Mouse (Mus musculus) lung, postnatal 0 days (tissue): ENCODE measurements around the gene Pcdh15. TPM values are rescaled to one million over a fixed set of nuclear protein-coding genes. Genes with fewer than 3 reads are reported as not detected.

ENCODE experiments used
- ATAC-seq: fragments of 200-750 bp; cut with Nextera tagmentation; 2 replicates; pipeline ENCODE4 v1.8.0; 2017; ENCODE audit warnings: moderate library complexity
- DNase-seq: peaks from one replicate; pipeline ENCODE4 v3.0.0-alpha.2; 2016; ENCODE audit warnings: low spot score
- H3K27ac ChIP-seq: fragments of 300-500 bp; sonication (generic); 2 replicates; pipeline ENCODE4 v1.5.1; 2014; ENCODE audit warnings: antibody characterized with exemption, mild to moderate bottlenecking, low read length, mixed read lengths
- H3K27me3 ChIP-seq: fragments of 300-500 bp; sonication (generic); replicated peaks from 2 replicates; pipeline ENCODE4 v1.6.1; 2014; ENCODE audit warnings: low read length, mixed read lengths; ENCODE audit not compliant: insufficient read depth
- H3K36me3 ChIP-seq: fragments of 300-500 bp; sonication (generic); 2 replicates; pipeline ENCODE4 v1.6.1; 2014; ENCODE audit warnings: low read length, mixed read lengths; ENCODE audit not compliant: insufficient read depth
- H3K4me1 ChIP-seq: fragments of 300-500 bp; sonication (generic); 2 replicates; pipeline ENCODE4 v1.6.1; 2014; ENCODE audit warnings: antibody characterized with exemption, low read depth, low read length, mixed read lengths; ENCODE audit not compliant: insufficient read depth
- H3K4me2 ChIP-seq: fragments of 300-500 bp; sonication (generic); replicated peaks from 2 replicates; pipeline ENCODE4 v1.6.1; 2014; ENCODE audit warnings: low read depth, mild to moderate bottlenecking, low read length, moderate library complexity, mixed read lengths
- H3K4me3 ChIP-seq: fragments of 300-500 bp; sonication (generic); 2 replicates; pipeline ENCODE4 v1.5.1; 2014; ENCODE audit warnings: low read depth, low read length
- H3K9ac ChIP-seq: fragments of 300-500 bp; sonication (generic); replicated peaks from 2 replicates; pipeline ENCODE4 v1.6.1; 2014; ENCODE audit warnings: low read depth, mild to moderate bottlenecking
- H3K9me3 ChIP-seq: fragments of 300-500 bp; sonication (generic); 2 replicates; pipeline ENCODE4 v1.6.1; 2016; ENCODE audit warnings: low read length, mixed read lengths
- CTCF ChIP-seq: IDR thresholded peaks from 2 replicates; pipeline ENCODE4 v1.5.1; 2016; ENCODE audit warnings: antibody characterized with exemption, mild to moderate bottlenecking
- EP300 ChIP-seq: IDR thresholded peaks from 2 replicates; pipeline ENCODE4 v1.6.1; 2016; ENCODE audit warnings: antibody characterized with exemption, mild to moderate bottlenecking, control low read depth
- WGBS: fragments of 180-500 bp; shearing (Covaris S2); extraction: QIAGEN DNeasy Blood & Tissue Kit; methylation state at CpG from one replicate; pipeline ENCODE4 v1.1.7; 2014; 5-methylcytosine and 5-hydroxymethylcytosine counted together
- polyA plus RNA-seq: library from polyadenylated mRNA; unstranded; fragments of >200 nt; fragmentation: Nextera tagmentation; extraction: Ambion mirVana; gene quantifications from 2 replicates; pipeline ENCODE4 v1.2.1, GENCODE M21; 2015

The Pcdh15 gene
- polyA plus RNA-seq, 1 experiment from 2014 or later, result 0.06 TPM

- Histone ChIP-seq H3K27ac (no peak overlapping the region), H3K9ac (no peak overlapping the region), H3K4me3 (no peak overlapping the region), H3K9me3 (no peaks in the 10 kb centered on the region), H3K36me3 (no peaks in the 10 kb centered on the region), H3K4me2 (no peak overlapping the region), H3K4me1 (no peaks in the 10 kb centered on the region), H3K27me3 (no peaks in the 10 kb centered on the region)
- DNase-seq (no peak), ATAC-seq (no peak)
- TF ChIP-seq CTCF (no peak), EP300 (no peak)
- WGBS, result 63% methylated on average over 5 of the region's 5 CpGs
Measured at GRCm38 (mm10) chr10:74359526-74359925, 1260.4 kb downstream of the Pcdh15 start.

- ATAC-seq (no peak), DNase-seq (no peak)
- H3K9ac ChIP-seq, result no peak overlapping the region
- no peak overlapping the region for H3K4me2 ChIP-seq
- H3K36me3 ChIP-seq, result no peaks in the 10 kb centered on the region
- H3K27ac ChIP-seq, result no peak overlapping the region
- no peak overlapping the region for H3K4me3 ChIP-seq
- 61% methylated on average over 1 of the region's 1 CpGs for WGBS
- H3K27me3 ChIP-seq, result no peaks in the 10 kb centered on the region
- no peak for TF ChIP-seq CTCF
- TF ChIP-seq EP300, result no peak
- no peaks in the 10 kb centered on the region for H3K4me1 ChIP-seq
- H3K9me3 ChIP-seq, result no peaks in the 10 kb centered on the region
Measured at GRCm38 (mm10) chr10:74378697-74379096, 1279.6 kb downstream of the Pcdh15 start.

GRCm38 (mm10) chr10:74379276-74380134, 1280.4 kb downstream of the Pcdh15 start:
- no peaks in the 10 kb centered on the region for H3K27me3 ChIP-seq
- no peaks in the 10 kb centered on the region for H3K9me3 ChIP-seq
- no peaks in the 10 kb centered on the region for H3K4me1 ChIP-seq
- DNase-seq, result no peak
- TF ChIP-seq EP300 (no peak), CTCF (no peak)
- no peaks in the 10 kb centered on the region for H3K36me3 ChIP-seq
- no peak overlapping the region for H3K4me2 ChIP-seq
- 57% methylated on average over 7 of the region's 7 CpGs for WGBS
- ATAC-seq, result no peak
- no peak overlapping the region for H3K27ac ChIP-seq
- no peak overlapping the region for H3K9ac ChIP-seq
- H3K4me3 ChIP-seq, result no peak overlapping the region

- H3K36me3 ChIP-seq, result no peaks in the 10 kb centered on the region
- no peak overlapping the region for H3K4me3 ChIP-seq
- no peaks in the 10 kb centered on the region for H3K27me3 ChIP-seq
- ATAC-seq, result no peak
- no peaks in the 10 kb centered on the region for H3K4me1 ChIP-seq
- no peak for TF ChIP-seq EP300
- no peak for TF ChIP-seq CTCF
- no peak for DNase-seq
- H3K4me2 ChIP-seq, result no peak overlapping the region
- no peak overlapping the region for H3K9ac ChIP-seq
- no peaks in the 10 kb centered on the region for H3K9me3 ChIP-seq
- WGBS, result 68% methylated on average over 10 of the region's 10 CpGs
- no peak overlapping the region for H3K27ac ChIP-seq
Measured at GRCm38 (mm10) chr10:74387538-74388499, 1288.7 kb downstream of the Pcdh15 start.

- no peak overlapping the region for H3K9ac ChIP-seq
- no peak overlapping the region for H3K4me3 ChIP-seq
- no peak overlapping the region for H3K4me2 ChIP-seq
- WGBS, result 81% methylated on average over 8 of the region's 8 CpGs
- no peak overlapping the region for H3K27ac ChIP-seq
- no peaks in the 10 kb centered on the region for H3K36me3 ChIP-seq
- H3K27me3 ChIP-seq, result no peaks in the 10 kb centered on the region
- TF ChIP-seq CTCF (no peak), EP300 (no peak)
- ATAC-seq, result no peak
- DNase-seq, result no peak
- H3K9me3 ChIP-seq, result no peaks in the 10 kb centered on the region
- no peaks in the 10 kb centered on the region for H3K4me1 ChIP-seq
Measured at GRCm38 (mm10) chr10:74403111-74403510, 1304.0 kb downstream of the Pcdh15 start.

GRCm38 (mm10) chr10:74414021-74414420, 1314.9 kb downstream of the Pcdh15 start:
- Histone ChIP-seq H3K4me3 (no peak overlapping the region), H3K4me2 (no peak overlapping the region), H3K27ac (no peak overlapping the region), H3K9me3 (no peaks in the 10 kb centered on the region), H3K36me3 (no peaks in the 10 kb centered on the region), H3K4me1 (no peaks in the 10 kb centered on the region), H3K27me3 (no peaks in the 10 kb centered on the region), H3K9ac (no peak overlapping the region)
- WGBS, result 40% methylated on average over 3 of the region's 3 CpGs
- TF ChIP-seq CTCF (no peak), EP300 (no peak)
- no peak for DNase-seq
- no peak for ATAC-seq
